Mouse (Mus musculus) embryo, embryonic 10 days (tissue): ENCODE results near the gene Tma7.

Experiments used
- DNase-seq: peaks from one replicate; pipeline ENCODE4 v3.0.0-alpha.2; 2015; ENCODE audit warnings: low spot score

Gene Tma7

DNA sequence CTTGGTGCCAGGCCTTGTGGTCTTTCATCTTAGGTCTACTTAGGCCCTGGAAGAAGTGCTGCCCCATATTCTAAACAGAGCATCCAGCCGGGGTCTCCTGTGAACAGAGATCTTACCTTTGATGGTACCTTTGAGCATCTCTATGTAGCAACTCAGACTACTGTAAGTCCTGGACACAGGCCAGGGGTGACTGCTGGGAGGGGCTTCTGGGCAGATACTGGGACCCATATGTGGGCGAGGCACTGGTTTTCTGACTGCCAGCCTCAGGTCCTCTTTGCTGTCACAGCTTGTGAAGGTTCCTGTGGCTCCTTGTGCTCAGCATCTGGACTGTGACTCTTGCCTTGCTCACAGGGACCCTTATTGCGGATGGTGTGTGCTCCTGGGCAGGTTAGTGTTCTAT lies 20.2 kb upstream of the Tma7 start:
- DNase-seq = no peak

- DNase-seq = no peak
Measured at GRCm38 (mm10) chr9:109101933-109102445, 19.6 kb upstream of the Tma7 start.

DNA sequence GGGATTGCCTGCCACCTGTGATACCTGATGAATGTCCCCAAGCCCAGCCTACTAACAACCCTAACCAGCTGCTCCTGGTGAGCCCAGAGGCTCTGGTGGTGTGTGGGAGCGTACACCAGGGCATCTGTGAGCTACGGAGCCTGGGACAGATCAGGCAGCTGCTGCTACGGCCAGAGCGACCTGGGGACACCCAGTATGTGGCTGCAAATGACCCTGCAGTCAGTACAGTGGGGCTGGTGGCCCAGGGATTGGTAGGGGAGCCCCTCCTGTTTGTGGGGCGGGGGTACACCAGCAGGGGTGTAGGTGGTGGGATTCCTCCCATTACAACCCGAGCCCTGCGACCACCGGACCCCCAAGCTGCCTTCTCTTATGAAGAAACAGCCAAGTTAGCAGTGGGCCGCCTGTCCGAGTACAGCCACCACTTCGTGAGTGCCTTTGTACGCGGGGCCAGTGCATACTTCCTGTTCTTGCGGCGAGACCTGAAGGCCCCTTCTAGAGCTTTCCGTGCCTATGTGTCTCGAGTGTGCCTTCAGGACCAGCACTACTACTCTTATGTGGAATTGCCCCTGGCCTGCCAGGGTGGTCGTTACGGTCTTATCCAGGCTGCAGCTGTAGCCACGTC lies 18.0 kb upstream of the Tma7 start:
- no peak for DNase-seq

DNA sequence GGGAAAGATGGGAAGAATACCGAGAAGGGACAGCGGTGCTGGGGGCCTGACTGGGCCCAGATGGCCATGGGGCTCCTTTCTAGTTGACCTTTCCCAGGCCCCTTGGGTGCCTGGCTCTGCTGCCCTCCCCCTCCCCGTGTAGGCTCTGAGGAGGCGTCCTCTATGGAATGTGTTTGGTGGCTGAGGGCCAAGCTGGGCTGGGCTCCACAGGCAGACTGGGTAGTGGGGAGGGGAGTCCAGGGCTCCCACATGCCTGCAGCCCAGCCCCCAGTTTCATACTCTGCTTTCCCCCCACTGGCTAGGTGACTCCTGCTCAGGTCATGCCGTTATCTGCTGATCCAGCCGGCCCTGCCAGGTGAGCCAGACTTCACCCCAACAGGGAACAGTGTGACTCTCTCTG lies 16.6 kb upstream of the Tma7 start:
- no peak for DNase-seq

DNA sequence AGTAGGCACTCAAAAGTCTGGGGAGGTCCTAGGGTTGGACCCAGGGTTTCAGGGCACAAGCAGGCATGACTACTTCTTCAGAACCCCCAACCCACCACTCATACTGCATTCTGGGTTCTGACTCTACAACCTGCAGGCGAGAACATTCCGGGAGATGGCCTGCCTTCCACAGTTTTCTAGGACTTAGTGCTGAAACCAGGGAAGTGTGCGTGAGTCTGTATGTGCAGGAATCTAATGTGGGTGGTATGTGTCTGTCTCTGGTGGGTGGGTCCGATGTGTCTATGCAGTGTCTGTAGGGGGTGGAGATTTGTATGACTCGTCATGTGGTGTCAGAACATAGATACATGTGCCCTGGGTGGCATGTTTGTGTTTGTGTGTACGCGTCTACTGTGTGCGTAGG lies 16.0 kb upstream of the Tma7 start:
- no peak for DNase-seq

DNA sequence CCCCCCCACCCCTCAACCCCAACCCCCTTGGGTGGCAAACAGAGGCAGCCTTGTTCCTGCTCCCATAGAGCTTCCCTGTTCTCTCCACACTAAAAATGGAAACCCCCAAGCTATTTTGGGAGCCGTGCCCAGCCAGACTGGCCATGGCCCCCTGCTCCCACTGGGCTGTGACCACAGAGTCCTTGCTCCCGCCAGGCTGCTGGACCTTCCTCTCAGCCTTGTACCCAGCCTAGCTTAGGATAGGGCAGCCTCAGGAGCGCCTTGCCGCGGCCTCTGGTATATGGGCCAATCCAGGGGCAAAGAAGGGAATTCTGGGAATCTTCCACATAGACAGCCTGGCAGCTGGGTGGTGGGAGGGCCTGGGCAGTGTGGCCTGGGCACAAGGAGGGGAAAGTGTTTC lies 15.4 kb upstream of the Tma7 start:
- DNase-seq = no peak

GRCm38 (mm10) chr9:109097291-109097690 lies 14.9 kb upstream of the Tma7 start:
- DNase-seq = peak; percentile 56

DNA sequence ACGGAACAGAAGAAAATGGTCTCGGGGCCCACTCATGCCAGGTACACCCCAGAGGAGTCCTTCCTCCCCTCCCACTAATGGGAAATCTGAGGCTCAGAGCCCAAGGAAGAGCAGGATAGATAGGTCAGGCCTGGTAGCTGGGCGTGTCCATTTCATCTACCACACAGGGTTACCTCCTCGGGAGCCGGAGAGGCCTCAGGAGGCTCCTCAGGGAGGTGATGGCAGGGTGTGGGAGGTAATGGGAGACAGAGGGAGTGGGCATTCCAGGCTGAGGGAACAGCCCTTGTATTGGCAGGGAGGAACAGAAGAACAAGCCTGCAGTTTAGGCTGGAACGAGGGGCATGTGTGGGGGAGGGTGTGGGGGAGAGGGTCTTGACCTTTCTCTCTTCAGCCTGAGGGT lies 14.5 kb upstream of the Tma7 start:
- DNase-seq = peak; percentile 48

GRCm38 (mm10) chr9:109096251-109096661 lies 13.9 kb upstream of the Tma7 start:
- DNase-seq = peak; percentile 35

GRCm38 (mm10) chr9:109095137-109095982 lies 13.0 kb upstream of the Tma7 start, which contains the start of gene Plxnb1:
Gene Plxnb1, plus strand, starts transcription at chr9:109095389.
- DNase-seq = peak; percentile 88

DNA sequence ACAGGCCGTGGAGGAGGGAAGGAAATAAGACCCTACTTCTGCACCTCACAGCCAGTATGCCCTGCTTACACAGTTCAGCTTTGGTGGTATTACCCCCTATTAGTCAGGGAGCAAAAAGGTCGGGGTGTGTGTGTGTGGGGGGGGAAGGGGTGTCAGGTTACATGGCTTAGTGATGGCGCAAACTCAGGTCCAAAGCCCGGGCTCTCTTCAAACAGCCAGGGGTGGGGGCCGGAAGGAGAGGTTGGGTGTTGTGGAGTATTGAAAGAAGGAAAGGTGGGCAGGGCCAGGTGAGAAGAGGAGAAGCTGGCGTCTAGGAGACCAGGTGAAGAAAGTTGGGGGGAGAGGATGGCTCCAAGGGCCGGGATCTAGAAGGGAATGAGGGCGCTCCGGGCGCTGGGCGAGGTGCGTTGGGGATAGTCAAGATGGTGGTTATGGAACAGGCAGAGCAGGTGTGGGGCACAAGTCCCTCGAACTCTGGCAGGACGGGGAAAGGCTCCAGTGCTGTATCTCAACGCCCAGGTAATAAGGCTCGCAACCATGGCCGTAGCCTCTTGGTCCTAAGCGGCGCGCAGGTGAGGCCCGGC lies 12.3 kb upstream of the Tma7 start:
- peak; percentile 48 for DNase-seq

DNA sequence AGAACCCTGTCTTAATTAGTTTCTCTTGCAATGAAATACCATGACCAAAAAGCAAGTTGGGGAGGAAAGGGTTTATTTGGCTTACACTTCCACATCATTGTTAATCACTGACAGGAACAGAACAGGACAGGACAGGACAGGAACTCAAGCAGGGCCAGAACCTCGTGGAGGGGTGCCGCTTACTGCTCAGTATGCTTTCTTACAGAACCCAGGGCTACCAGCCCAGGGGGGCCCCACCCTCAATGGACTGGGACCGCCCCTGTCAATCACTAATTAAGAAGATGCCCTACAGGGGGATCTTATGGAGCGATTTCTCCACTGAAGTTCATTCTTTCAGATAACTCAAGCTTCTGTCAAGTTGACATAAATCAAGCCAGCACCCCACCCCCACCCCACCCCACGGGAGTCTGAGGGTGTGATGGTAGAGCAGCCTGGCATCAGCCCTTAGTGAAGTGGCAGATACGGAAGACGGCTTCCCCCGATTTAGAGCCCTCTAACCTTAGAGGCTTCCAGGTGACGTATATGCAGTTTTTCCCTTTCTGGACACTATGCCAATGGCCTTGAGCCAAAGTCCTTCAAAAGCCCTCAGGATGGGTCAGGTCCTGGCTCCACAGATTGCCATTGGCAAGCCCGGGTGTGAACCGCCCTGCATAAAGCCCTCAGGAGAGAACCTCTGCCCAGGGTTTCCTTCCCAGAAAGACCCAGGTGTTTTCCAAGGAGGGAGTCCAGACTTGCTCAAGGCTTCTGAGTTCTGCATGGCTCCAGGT lies 11.6 kb upstream of the Tma7 start:
- no peak for DNase-seq

GRCm38 (mm10) chr9:109092799-109093198 lies 10.4 kb upstream of the Tma7 start:
- DNase-seq = peak; percentile 60

- DNase-seq = no peak
Measured at GRCm38 (mm10) chr9:109091802-109092201, 9.4 kb upstream of the Tma7 start.

GRCm38 (mm10) chr9:109090446-109090845 lies 8.1 kb upstream of the Tma7 start:
- DNase-seq = no peak

GRCm38 (mm10) chr9:109087987-109088386 lies 5.6 kb upstream of the Tma7 start:
- peak; percentile 60 for DNase-seq

- DNase-seq = peak; percentile 64
Measured at GRCm38 (mm10) chr9:109084922-109085321, 2.5 kb upstream of the Tma7 start.

DNA sequence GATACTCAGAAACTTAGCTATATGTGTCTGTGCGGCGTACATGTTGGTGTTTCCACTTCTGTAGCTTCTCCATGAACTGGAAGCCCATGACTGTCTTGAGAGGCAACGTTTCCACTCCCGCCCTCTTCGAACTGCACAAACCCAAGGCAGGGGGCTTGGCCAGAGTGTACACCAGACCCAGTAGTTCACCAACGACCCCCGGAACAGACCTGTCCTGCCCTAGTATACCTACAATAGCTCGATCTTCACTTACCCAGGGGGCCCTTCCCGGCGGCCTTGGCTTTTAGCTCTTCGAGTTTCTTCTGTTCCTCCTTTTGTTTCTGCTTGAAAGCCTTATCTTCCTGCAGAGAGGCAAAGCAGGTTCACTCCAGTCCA lies 651 bp downstream of the Tma7 start:
- no peak for DNase-seq

GRCm38 (mm10) chr9:109080516-109080915 lies 1.9 kb downstream of the Tma7 start:
- no peak for DNase-seq

DNA sequence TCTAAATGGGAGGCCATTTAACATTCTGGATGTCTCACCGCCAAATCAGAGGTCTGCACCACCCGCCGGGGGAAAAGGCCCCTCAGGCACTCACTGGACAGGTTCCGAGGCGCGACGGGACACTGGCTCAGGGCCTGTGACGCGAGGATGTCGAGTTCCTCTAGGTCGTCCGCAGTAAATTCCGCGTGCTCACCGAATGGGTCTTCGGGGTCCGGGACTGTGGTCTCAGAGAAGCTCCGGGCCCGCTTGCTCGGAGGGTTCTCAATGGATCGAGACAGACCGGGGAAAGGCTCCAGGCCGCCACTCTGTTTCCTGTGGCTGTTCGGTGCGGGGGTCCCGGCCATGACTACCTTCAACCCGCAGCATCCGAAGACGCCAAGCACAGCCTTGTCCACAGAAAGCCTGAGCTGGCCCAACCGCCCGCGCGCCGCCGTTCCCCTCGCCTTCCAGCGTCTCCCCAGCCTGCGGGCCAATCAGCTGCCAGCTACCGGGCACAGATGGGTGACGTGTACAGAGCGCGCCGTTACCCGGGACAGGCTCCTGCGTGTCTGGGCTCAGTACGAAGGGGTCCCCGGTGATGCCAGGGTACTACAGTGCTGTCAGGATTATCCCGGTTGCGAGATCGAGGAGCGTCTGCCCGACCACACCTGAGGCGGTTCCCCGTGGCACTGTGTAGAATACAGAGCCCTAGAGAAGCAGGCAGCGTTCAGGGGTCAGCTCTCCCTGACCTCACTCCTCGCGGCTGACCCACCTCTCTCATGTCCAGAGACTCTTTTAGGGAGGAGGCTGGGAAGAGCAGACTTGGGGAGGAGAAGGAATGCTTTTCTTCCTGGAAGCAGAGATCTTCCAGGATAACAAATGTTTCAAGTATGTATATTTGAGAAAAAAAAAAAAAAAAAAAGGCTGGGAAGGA lies 8.5 kb downstream of the Tma7 start, which contains the start of gene Atrip:
Gene Atrip, minus strand, starts transcription at position 464 of the 913 bp plus-strand sequence.
- peak; percentile 96 for DNase-seq
